In the genomic region with DNA sequence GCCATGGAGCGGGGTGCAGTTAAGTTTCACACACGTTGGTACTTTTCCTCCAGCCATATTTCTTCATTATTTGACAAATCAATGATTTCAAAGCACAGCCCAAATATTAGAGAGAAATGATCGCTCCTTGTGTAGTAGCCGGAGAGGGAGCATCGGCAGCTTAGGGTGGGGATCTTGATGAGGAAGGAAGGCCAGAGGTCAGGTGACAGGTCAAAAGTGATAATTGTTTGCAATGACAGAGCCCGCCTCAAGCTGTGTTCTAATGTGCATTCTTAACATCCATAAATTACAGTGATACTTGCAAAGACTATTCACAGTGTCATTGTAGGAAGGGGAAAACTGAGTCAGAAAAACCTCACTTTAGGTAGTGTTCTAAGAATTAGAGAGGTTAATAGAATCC, we compare ENCODE assay signal across 21 mouse cellular contexts.
DNase-seq lines count a peak whose midpoint lies in the region; ATAC-seq and TF ChIP-seq lines count a peak whose summit lies in the region.
"Had no signal": no experiment of that assay in that cellular context is flagged by ENCODE, and none has a peak within 500 bp of the region (broad histone marks: within the 10 kb centered on the region; RNA-seq: fewer than 3 reads in every experiment).

No protein-coding gene starts in this region.

- H3K36me3 ChIP-seq in heart, embryonic 12.5 days: no peaks in the 10 kb centered on the region
- no peaks in the 10 kb centered on the region for H3K36me3 ChIP-seq in kidney, embryonic 15.5 days
- H3K36me3 ChIP-seq in MEL (ENCODE audit: control insufficient read depth in 1 of 2, insufficient read depth in 2 of 2, low read length in 2 of 2): peaks cover 0 to 49% of the 10 kb centered on the region in 2 experiments; a peak in 2 of 4 replicates
- H3K36me3 ChIP-seq: embryonic facial prominence, embryonic 15.5 days; forebrain, embryonic 12.5 days; hindbrain, embryonic 15.5 days; neural tube, embryonic 12.5 days had no signal

- TF ChIP-seq RAD21 in MEL (IDR thresholded peaks at IDR 0.05; ENCODE audit: low read depth, low read length): no peak

- no peak overlapping the region for H3K4me2 ChIP-seq in heart, embryonic 12.5 days
- H3K4me2 ChIP-seq in kidney, embryonic 15.5 days: no peak overlapping the region
- H3K4me2 ChIP-seq: embryonic facial prominence, embryonic 15.5 days; forebrain, embryonic 12.5 days; hindbrain, embryonic 15.5 days; liver, embryonic 11.5 days; midbrain, embryonic 11.5 days; neural tube, embryonic 12.5 days had no signal

- H3K27ac ChIP-seq in heart, embryonic 12.5 days (ENCODE audit: poor library complexity, severe bottlenecking): peak overlapping the region; percentile 80
- H3K27ac ChIP-seq in kidney, embryonic 15.5 days: peak overlapping the region; percentile 16; the same call in 1 of the 2 replicates
- peak overlapping the region; percentile 59 for H3K27ac ChIP-seq in MEL (ENCODE audit: control insufficient read depth, low read depth, low read length)
- H3K27ac ChIP-seq: embryonic facial prominence, embryonic 15.5 days; forebrain, embryonic 12.5 days; hindbrain, embryonic 15.5 days; neural tube, embryonic 12.5 days had no signal

- ATAC-seq in heart, embryonic 12.5 days (ENCODE audit: insufficient number of reproducible peaks, low FRiP score): no peak
- ATAC-seq in kidney, embryonic 15.5 days (replicated peaks; ENCODE audit: low FRiP score): no peak

- no peaks in the 10 kb centered on the region for H3K27me3 ChIP-seq in heart, embryonic 12.5 days (replicated peaks)
- H3K27me3 ChIP-seq in kidney, embryonic 15.5 days: no peaks in the 10 kb centered on the region
- no peaks in the 10 kb centered on the region for H3K27me3 ChIP-seq in MEL (ENCODE audit: control insufficient read depth in 1 of 2, insufficient read depth in 2 of 2, low read length in 2 of 2)
- H3K27me3 ChIP-seq: embryonic facial prominence, embryonic 15.5 days; forebrain, embryonic 12.5 days; hindbrain, embryonic 15.5 days; neural tube, embryonic 12.5 days had no signal

- 70% methylated on average over 6 of the region's 6 CpGs for WGBS in heart, embryonic 12.5 days
- WGBS in kidney, embryonic 15.5 days: 58% methylated on average over 6 of the region's 6 CpGs

- no peak overlapping the region for H3K4me3 ChIP-seq in heart, embryonic 12.5 days
- no peak overlapping the region for H3K4me3 ChIP-seq in kidney, embryonic 15.5 days (replicated peaks)
- H3K4me3 ChIP-seq in MEL (ENCODE audit: control insufficient read depth in 1 of 2, insufficient read depth in 1 of 2, low read depth in 2 of 2, low read length in 2 of 2): no peak overlapping the region
- H3K4me3 ChIP-seq: embryonic facial prominence, embryonic 15.5 days; forebrain, embryonic 12.5 days; hindbrain, embryonic 15.5 days; neural tube, embryonic 12.5 days had no signal

- TF ChIP-seq POLR2A in MEL (IDR thresholded peaks at IDR 0.05; ENCODE audit: control insufficient read depth in 1 of 2, insufficient read depth in 1 of 2, low read depth in 1 of 2, low read length in 2 of 2, poor library complexity in 1 of 2): no peak

- H3K9ac ChIP-seq in heart, embryonic 12.5 days: no peak overlapping the region
- no peak overlapping the region for H3K9ac ChIP-seq in kidney, embryonic 15.5 days
- peak overlapping the region; percentile 24; the same call in 1 of the 2 replicates for H3K9ac ChIP-seq in MEL (ENCODE audit: control insufficient read depth, low read depth, low read length, poor library complexity, severe bottlenecking)
- H3K9ac ChIP-seq: embryonic facial prominence, embryonic 15.5 days; forebrain, embryonic 12.5 days; hindbrain, embryonic 15.5 days; neural tube, embryonic 12.5 days had no signal

- no peak for TF ChIP-seq CTCF in MEL (IDR thresholded peaks at IDR 0.05 in 2 of 3, conservative IDR thresholded peaks at IDR 0.05 in 1 of 3; ENCODE audit: control insufficient read depth in 1 of 3, insufficient read depth in 1 of 3, low read depth in 2 of 3, low read length in 3 of 3, poor library complexity in 1 of 3, severe bottlenecking in 1 of 3)

- H3K79me2 ChIP-seq in MEL (ENCODE audit: control insufficient read depth, insufficient read depth, low read length, poor library complexity): no peaks in the 10 kb centered on the region

- no peaks in the 10 kb centered on the region for H3K9me3 ChIP-seq in heart, embryonic 12.5 days (replicated peaks)
- no peaks in the 10 kb centered on the region for H3K9me3 ChIP-seq in kidney, embryonic 15.5 days (replicated peaks)
- no peaks in the 10 kb centered on the region for H3K9me3 ChIP-seq in MEL (replicated peaks; ENCODE audit: insufficient read depth, low read length)
- H3K9me3 ChIP-seq: embryonic facial prominence, embryonic 15.5 days; forebrain, embryonic 12.5 days; hindbrain, embryonic 15.5 days; neural tube, embryonic 12.5 days had no signal

- no peak for DNase-seq in heart, adult 9 months (ENCODE audit: low spot score in 2 of 2)
- DNase-seq in kidney, postnatal 10 days: no peak
- DNase-seq in MEL (ENCODE audit: low read depth, low spot score): no peak
- peak; percentile 20 for DNase-seq in embryo, embryonic 9.5 days (ENCODE audit: extremely low spot score)
- no peak for DNase-seq in left cerebral cortex, adult 18-20 months (ENCODE audit: low spot score in 2 of 2)
- no peak for DNase-seq in spleen, postnatal 14 days (ENCODE audit: low spot score in 2 of 2)
- DNase-seq: adrenal gland, postnatal 25 days; cerebellum, adult 2 months; kidney, adult 18-20 months; kidney, postnatal 4 days; lung, postnatal 4 days; spleen, adult 18-20 months; thymus, postnatal 36 days had no signal

- peak in 1 of 2 experiments; percentile 32; a peak in 1 of 4 replicates for TF ChIP-seq EP300 in MEL (IDR thresholded peaks at IDR 0.05; ENCODE audit: low read depth in 1 of 2, low read length in 2 of 2)

- H3K4me1 ChIP-seq in heart, embryonic 12.5 days (replicated peaks): peaks cover 48% of the 10 kb centered on the region
- peaks cover 24% of the 10 kb centered on the region for H3K4me1 ChIP-seq in kidney, embryonic 15.5 days
- H3K4me1 ChIP-seq in MEL (ENCODE audit: control insufficient read depth in 1 of 2, insufficient read depth in 2 of 2, low read length in 2 of 2): peaks cover 28 to 50% of the 10 kb centered on the region in 2 experiments
- H3K4me1 ChIP-seq: forebrain, embryonic 12.5 days; hindbrain, embryonic 15.5 days; neural tube, embryonic 12.5 days had no signal

TF ChIP-seq in MEL, 35 proteins besides CTCF, POLR2A, EP300 and RAD21:
- TF ChIP-seq MYC (IDR thresholded peaks at IDR 0.05; ENCODE audit: low read depth, low read length) (no peak), HCFC1 (IDR thresholded peaks at IDR 0.05; ENCODE audit: low read depth, low read length) (0 out of 2 replicates have a peak, but pooled peaks have one; percentile 7), USF1 (IDR thresholded peaks at IDR 0.05; ENCODE audit: low read depth, low read length) (peak; percentile 54), CHD2 (IDR thresholded peaks at IDR 0.05; ENCODE audit: low read length) (no peak)
TF ChIP-seq in MEL: peak in this region for 2.

Comparison
In these comparisons a context has a peak if more than half of its experiments do, and no peak if none do; other contexts are left out.
1. H3K27ac ChIP-seq: peak in every context shown above with its lines; median percentile 80 in heart, embryonic 12.5 days; 59 in MEL; 16 in kidney, embryonic 15.5 days.